Mouse (Mus musculus) cerebellum, postnatal 14 days (tissue): ENCODE measurements at regions not wholly inside any gene's neighbourhood (a gene's known extent, or its start where the extent isn't known, plus 50 kb on each side); places are given as distances from the start of the nearest gene placed in this dataset.

Source experiments
- DNase-seq, 2 experiments: peaks; one replicate each; pipeline ENCODE4 v3.0.0; 2021; ENCODE audit warnings: mixed read lengths in 2 of 2

DNA sequence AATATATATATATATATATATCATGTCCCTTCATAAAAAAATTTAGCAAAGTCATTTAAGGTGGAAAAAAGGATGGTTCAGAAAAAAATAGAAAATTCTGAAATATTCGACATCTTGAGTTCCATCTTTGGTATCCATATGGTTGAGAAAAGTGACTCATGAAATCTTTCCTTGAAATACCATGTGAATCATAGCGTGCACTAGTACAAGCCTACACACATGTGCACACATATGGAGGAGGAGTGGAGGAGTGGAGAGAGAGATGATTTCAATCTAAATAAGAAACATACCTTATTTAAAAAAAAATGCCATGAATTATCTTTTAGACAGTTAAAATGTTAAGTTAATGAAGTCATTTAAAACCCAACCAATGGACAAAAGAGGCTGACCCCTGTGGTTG lies 936.3 kb upstream of the Flrt2 start:
- DNase-seq = no peak

DNA sequence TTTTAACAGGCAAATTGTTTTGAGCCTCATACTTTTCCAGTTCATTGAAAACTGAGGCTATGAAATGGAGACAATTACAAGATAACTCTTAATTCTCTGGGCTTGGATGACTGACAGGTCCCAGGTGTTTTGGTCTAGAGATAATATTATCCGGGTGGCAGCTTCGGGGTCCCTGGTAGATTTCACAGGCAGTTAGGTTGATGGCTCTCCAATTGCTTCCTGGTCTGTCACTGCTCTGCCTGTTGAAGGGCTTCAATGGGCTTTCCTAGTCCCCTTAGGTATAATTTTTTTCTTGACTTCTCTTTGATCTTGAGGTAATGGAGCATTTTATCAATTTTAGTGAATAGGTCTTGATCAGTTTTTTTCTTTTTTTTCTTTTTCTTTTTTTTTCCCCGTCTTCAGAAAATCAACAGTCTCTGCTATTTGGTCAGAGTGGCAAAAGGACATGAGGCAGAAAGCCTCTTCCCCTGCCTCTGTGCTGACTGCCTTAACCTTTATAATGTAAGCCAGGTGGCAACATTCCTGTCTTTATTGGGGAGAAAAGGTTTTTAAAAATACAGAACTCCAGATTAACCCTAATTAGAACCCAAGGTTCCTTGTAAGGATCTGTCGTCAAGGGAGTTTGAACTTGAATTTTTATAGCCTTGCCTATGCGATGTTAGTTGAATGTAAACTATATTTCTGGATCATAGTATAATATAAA lies 896.0 kb upstream of the Flrt2 start:
- no peak for DNase-seq

DNA sequence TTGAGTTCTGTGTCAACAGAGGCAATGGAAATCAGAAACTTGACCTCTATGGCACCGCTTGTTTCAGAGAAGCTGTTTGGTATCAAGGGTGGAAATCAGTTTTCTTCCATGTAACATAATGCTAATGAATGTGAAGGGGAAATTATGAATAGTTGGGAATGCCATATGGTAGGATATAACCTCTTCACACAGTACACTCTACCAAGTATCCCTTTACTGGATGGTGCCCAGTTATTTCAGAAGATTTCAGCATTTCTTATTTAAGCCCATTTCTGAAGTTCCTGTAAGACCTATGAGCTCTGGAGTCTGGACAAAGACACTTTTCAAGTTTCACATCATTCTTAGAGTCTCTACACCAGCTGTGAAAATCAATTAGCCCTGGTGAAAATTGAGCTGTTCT lies 887.3 kb upstream of the Flrt2 start:
- no peak for DNase-seq

DNA sequence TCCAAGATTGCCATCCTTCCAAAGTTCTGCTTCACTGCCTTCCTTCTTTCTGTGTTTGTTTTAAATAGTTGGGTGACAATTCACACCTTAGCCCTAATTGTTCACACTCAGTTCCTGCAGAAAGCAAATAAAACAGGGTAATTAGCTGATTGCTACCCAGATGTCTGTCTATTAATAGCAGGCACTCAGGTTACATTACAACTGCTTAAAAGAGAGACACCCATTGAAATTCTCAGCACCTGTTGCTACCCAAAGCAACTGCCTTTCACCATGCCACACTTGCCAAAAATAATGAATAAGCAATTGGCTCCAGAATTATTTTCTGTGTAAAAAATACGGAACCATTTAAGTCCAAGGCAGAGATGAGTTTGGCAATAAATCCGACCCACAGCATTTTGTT lies 860.6 kb upstream of the Flrt2 start:
- no peak for DNase-seq

DNA sequence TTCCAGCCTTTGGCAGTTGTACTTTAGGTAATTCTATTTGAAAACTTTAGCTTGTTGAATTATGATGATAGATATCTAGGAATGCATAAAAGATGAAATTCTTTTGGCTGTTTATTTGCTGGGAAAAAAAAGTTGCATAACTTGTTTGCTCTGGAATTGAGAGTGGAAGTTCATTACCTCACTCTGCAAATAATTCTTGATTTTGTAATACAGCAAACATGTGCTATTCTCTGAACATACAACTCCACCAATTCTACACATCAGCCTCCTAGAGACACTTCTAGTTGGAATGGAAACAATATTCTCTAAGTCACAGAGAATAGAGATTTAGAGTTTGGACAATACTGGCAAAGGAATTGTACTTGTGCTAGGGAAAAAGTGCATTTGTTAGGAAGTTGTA lies 829.3 kb upstream of the Flrt2 start:
- DNase-seq = no peak

DNA sequence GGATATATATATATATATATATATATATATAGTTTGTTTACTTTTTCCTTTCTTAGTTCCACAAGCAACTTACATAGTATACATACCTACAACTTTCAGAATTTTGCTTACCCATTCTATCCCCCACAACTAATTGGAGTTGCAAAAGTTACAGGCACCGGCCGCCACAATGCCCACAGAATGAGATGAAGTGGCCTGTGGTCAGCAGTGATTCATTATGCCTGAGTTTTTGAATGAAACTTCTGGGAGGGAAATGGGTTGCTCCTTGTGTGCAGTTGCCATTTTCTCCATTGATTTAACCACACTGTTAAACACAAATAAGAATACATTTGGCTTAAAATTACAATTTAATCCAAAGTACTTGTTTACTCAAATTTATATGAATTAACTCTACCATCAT lies 781.2 kb upstream of the Flrt2 start:
- no peak for DNase-seq

DNA sequence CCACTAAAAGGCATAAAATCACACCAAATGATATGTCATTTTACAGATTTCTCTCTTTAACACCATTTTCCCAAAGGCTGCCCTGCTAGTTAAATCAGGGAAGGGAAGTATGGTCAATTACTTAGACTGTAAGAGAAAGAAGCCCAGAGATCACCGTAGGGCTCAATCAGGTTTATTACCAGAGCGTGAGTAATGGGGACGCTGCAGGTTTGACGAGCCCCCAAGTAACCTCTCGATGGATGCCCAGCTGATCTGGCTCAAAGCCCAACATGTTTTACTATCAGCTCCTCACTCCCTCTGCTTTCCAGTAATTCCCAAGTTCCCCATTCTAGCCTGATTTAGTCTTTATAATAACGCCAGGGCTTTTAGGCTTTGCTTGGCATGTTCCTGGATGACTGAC lies 749.0 kb upstream of the Flrt2 start:
- peak in 1 of 2 experiments; percentile 6 for DNase-seq
